Mouse (Mus musculus) CH12.LX (cell line): Measurements from ENCODE around the gene Cdsn. TPM values are rescaled to one million over a fixed set of nuclear protein-coding genes. Genes with fewer than 3 reads are reported as not detected.

Experiments used
- DNase-seq: peaks from one replicate; pipeline ENCODE4 v3.0.0-alpha.2; 2013; ENCODE audit errors: extremely low read depth
- H3K27ac ChIP-seq: 2 replicates; pipeline ENCODE4 v1.5.1; 2012; ENCODE audit warnings: low read depth, mild to moderate bottlenecking, control low read depth, moderate library complexity; ENCODE audit not compliant: insufficient read depth
- H3K27me3 ChIP-seq: replicated peaks from 2 replicates; pipeline ENCODE3; 2012; ENCODE audit warnings: inconsistent platforms
- H3K36me3 ChIP-seq, 2 experiments: replicated peaks in 1 of 2; 2 replicates each; pipeline versions ENCODE3 to v1.6.1; 2012; ENCODE audit warnings: inconsistent platforms in 1 of 2, low read length in 1 of 2, mild to moderate bottlenecking in 1 of 2, mixed read lengths in 1 of 2, moderate library complexity in 1 of 2; ENCODE audit not compliant: control insufficient read depth in 1 of 2, insufficient read depth in 1 of 2
- H3K4me1 ChIP-seq, 2 experiments: 2 replicates each; pipeline ENCODE4 v1.6.1; 2012; ENCODE audit warnings: inconsistent platforms in 1 of 2, moderate library complexity in 1 of 2; ENCODE audit not compliant: insufficient read depth in 2 of 2, control insufficient read depth in 1 of 2
- H3K4me2 ChIP-seq: 2 replicates; pipeline ENCODE4 v1.6.1; 2012; ENCODE audit warnings: low read depth, mild to moderate bottlenecking, control low read depth; ENCODE audit not compliant: poor library complexity, insufficient read depth, severe bottlenecking
- H3K4me3 ChIP-seq, 3 experiments: fragments of 150-350 bp in 1 of 3; sonication (generic) in 1 of 3; replicated peaks in 1 of 3; 2 replicates each; pipeline versions ENCODE3 to v1.5.1; 2011 to 2012; ENCODE audit warnings: low read depth in 2 of 3, low read length in 2 of 3, mild to moderate bottlenecking in 2 of 3, moderate library complexity in 2 of 3, control low read depth in 1 of 3, improper control_type of control experiment in 1 of 3, inconsistent platforms in 1 of 3, mixed read lengths in 1 of 3; ENCODE audit not compliant: poor library complexity in 1 of 3
- H3K79me2 ChIP-seq: replicated peaks from 2 replicates; pipeline ENCODE4 v1.6.1; 2012; ENCODE audit warnings: mild to moderate bottlenecking, moderate library complexity; ENCODE audit not compliant: control insufficient read depth, poor library complexity, insufficient read depth, severe bottlenecking; ENCODE audit errors: extremely low read depth
- H3K9ac ChIP-seq: 2 replicates; pipeline ENCODE4 v1.6.1; 2012; ENCODE audit warnings: low read depth, mild to moderate bottlenecking, control low read depth, moderate library complexity; ENCODE audit not compliant: insufficient read depth
- H3K9me3 ChIP-seq: replicated peaks from 2 replicates; pipeline ENCODE3; 2012; ENCODE audit warnings: low read length, inconsistent platforms, mixed read lengths
- CHD2 ChIP-seq: IDR thresholded peaks from 2 replicates; pipeline ENCODE4 v1.6.1; 2011; ENCODE audit warnings: low read length, improper control_type of control experiment
- CTCF ChIP-seq, 2 experiments: IDR thresholded peaks in 1 of 2; conservative IDR thresholded peaks in 1 of 2; 2 replicates each; pipeline ENCODE4 v1.5.1; 2011 to 2012; ENCODE audit warnings: low read depth in 2 of 2, low read length in 2 of 2, improper control_type of control experiment in 1 of 2, inconsistent platforms in 1 of 2, mild to moderate bottlenecking in 1 of 2, moderate library complexity in 1 of 2
- E2F4 ChIP-seq: IDR thresholded peaks from 2 replicates; pipeline ENCODE4 v1.6.1; 2011; ENCODE audit warnings: low read depth, low read length, improper control_type of control experiment; ENCODE audit not compliant: insufficient replicate concordance
- ETS1 ChIP-seq: conservative IDR thresholded peaks from 2 replicates; pipeline ENCODE4 v1.6.1; 2012; ENCODE audit warnings: low read depth, mild to moderate bottlenecking, inconsistent platforms, low read length, improper control_type of control experiment, moderate library complexity
- GABPA ChIP-seq: IDR thresholded peaks from 2 replicates; pipeline ENCODE4 v1.6.1; 2012; ENCODE audit warnings: low read depth, low read length, improper control_type of control experiment, inconsistent platforms; ENCODE audit not compliant: insufficient replicate concordance
- JUN ChIP-seq: IDR thresholded peaks from 2 replicates; pipeline ENCODE4 v1.6.1; 2011; ENCODE audit warnings: low read depth, mild to moderate bottlenecking, low read length, improper control_type of control experiment, moderate library complexity; ENCODE audit not compliant: insufficient read depth
- MAX ChIP-seq: IDR thresholded peaks from 2 replicates; pipeline ENCODE4 v1.6.1; 2011; ENCODE audit warnings: low read length, improper control_type of control experiment
- MAZ ChIP-seq: IDR thresholded peaks from 2 replicates; pipeline ENCODE4 v1.6.1; 2012; ENCODE audit warnings: low read depth, mild to moderate bottlenecking, inconsistent platforms, low read length, improper control_type of control experiment, moderate library complexity
- MYC ChIP-seq: IDR thresholded peaks from 2 replicates; pipeline ENCODE4 v1.6.1; 2011; ENCODE audit warnings: low read depth, mild to moderate bottlenecking, improper control_type of control experiment, low read length
- NELFE ChIP-seq: IDR thresholded peaks from 2 replicates; pipeline ENCODE4 v1.6.1; 2011; ENCODE audit warnings: low read depth, low read length, improper control_type of control experiment
- NRF1 ChIP-seq: IDR thresholded peaks from 2 replicates; pipeline ENCODE4 v1.6.1; 2014; ENCODE audit warnings: low read depth, mild to moderate bottlenecking, inconsistent platforms, low read length, improper control_type of control experiment, moderate library complexity
- RAD21 ChIP-seq: IDR thresholded peaks from 2 replicates; pipeline ENCODE4 v1.6.1; 2011; ENCODE audit warnings: low read depth, mild to moderate bottlenecking, low read length, improper control_type of control experiment, moderate library complexity
- SMC3 ChIP-seq: IDR thresholded peaks from 2 replicates; pipeline ENCODE4 v1.6.1; 2011; ENCODE audit warnings: low read depth, low read length, improper control_type of control experiment
- TCF12 ChIP-seq: IDR thresholded peaks from 2 replicates; pipeline ENCODE4 v1.6.1; 2014; ENCODE audit warnings: low read depth, mild to moderate bottlenecking, inconsistent platforms, low read length, improper control_type of control experiment
- UBTF ChIP-seq: IDR thresholded peaks from 2 replicates; pipeline ENCODE4 v1.6.1; 2012; ENCODE audit warnings: low read depth, mild to moderate bottlenecking, inconsistent platforms, low read length, improper control_type of control experiment, moderate library complexity
- ZC3H11A ChIP-seq: IDR thresholded peaks from 2 replicates; pipeline ENCODE4 v1.6.1; 2012; ENCODE audit warnings: low read depth, mild to moderate bottlenecking, inconsistent platforms, low read length, improper control_type of control experiment
- ZKSCAN1 ChIP-seq: IDR thresholded peaks from 2 replicates; pipeline ENCODE4 v1.6.1; 2012; ENCODE audit warnings: low read depth, inconsistent platforms, low read length, improper control_type of control experiment, borderline replicate concordance
- dilution Hi-C: fragments of 300-500 bp; cut with MboI; formaldehyde crosslinking; loops from 2 replicates; pipeline ENCODE4 v1.14.3; 2020; ENCODE audit warnings: low sequenced_read_pairs; ENCODE audit not compliant: extremely low pct_unique_long_range_greater_than_20kb, extremely low pct_ligation_motif_present
- in situ Hi-C: fragments of 300-500 bp; cut with MboI; formaldehyde crosslinking; loops from 3 replicates; pipeline ENCODE4 v1.14.3; 2019; ENCODE audit warnings: low sequenced_read_pairs, low pct_ligation_motif_present, low pct_unique_long_range_greater_than_20kb, mixed read lengths
- polyA plus RNA-seq: library from polyadenylated mRNA; unstranded; fragments of >175 nt; gene quantifications from 2 replicates; pipeline ENCODE4 v1.2.1, GENCODE M21; 2012; ENCODE audit warnings: low read depth; ENCODE audit not compliant: insufficient read length
- total RNA-seq, 2 experiments: library from RNA; depleted of rRNA; stranded (reverse); fragments of 300-350 nt in 1 of 2; fragments of >200 nt in 1 of 2; gene quantifications; 2 replicates each; pipeline ENCODE4 v1.2.3; 2012 to 2014

Cdsn gene
- total and polyA plus RNA-seq, 3 experiments: 0.17 to 1.4 (median 0.76) TPM

- peak; percentile 55 for DNase-seq
- Histone ChIP-seq H3K9me3 (no peaks in the 10 kb centered on the region), H3K4me2 (no peak overlapping the region), H3K4me3 (no peak overlapping the region), H3K9ac (no peak overlapping the region), H3K36me3 (no peaks in the 10 kb centered on the region), H3K27ac (no peak overlapping the region), H3K27me3 (peaks cover 3% of the 10 kb centered on the region), H3K4me1 (peaks cover 8 to 25% of the 10 kb centered on the region in 2 experiments), H3K79me2 (no peaks in the 10 kb centered on the region)
- dilution Hi-C loops: no loop called here
- TF ChIP-seq NELFE (no peak; the same call in 1 of the 2 replicates), RAD21 (peak; percentile 52), MYC (no peak), TCF12 (no peak), NRF1 (no peak), JUN (no peak), MAX (no peak), SMC3 (peak; percentile 54), CTCF (conservative IDR thresholded peaks at IDR 0.05 in 1 of 2, IDR thresholded peaks at IDR 0.05 in 1 of 2; ENCODE audit: low read depth in 2 of 2, low read length in 2 of 2) (peak; percentile 66 to 96), ETS1 (no peak), MAZ (no peak), UBTF (no peak)
- in situ Hi-C loops: no loop called here
Measured at GRCm38 (mm10) chr17:35544680-35545079, 7.2 kb upstream of the Cdsn start.

GRCm38 (mm10) chr17:35547465-35547864 is 4.5 kb upstream of the Cdsn start:
- Histone ChIP-seq H3K4me3 (no peak overlapping the region), H3K36me3 (no peaks in the 10 kb centered on the region), H3K79me2 (no peaks in the 10 kb centered on the region), H3K27me3 (peaks cover 2% of the 10 kb centered on the region), H3K27ac (no peak overlapping the region), H3K9ac (no peak overlapping the region), H3K4me1 (peaks cover 21 to 44% of the 10 kb centered on the region in 2 experiments), H3K9me3 (peaks cover 3% of the 10 kb centered on the region), H3K4me2 (no peak overlapping the region)
- dilution Hi-C loops (no loop called here), in situ Hi-C loops (no loop called here)
- TF ChIP-seq ZKSCAN1 (no peak), E2F4 (no peak), ETS1 (no peak), ZC3H11A (no peak), NELFE (no peak), CHD2 (no peak), GABPA (no peak), SMC3 (no peak)
- DNase-seq: no peak
